Mouse (Mus musculus) 3T3-L1 (cell line): ENCODE data around the gene Golga3.

ENCODE experiments used
- DNase-seq: peaks from one replicate; pipeline ENCODE4 v3.0.0-alpha.2; 2015; ENCODE audit warnings: low read depth, low spot score

Gene Golga3

GRCm38 (mm10) chr5:110176362-110177020 lies at the start of gene Golga3:
Golga3 (plus strand) TSS chr5:110176701.
- peak; percentile 94 for DNase-seq

- DNase-seq, result peak; percentile 96
Measured at GRCm38 (mm10) chr5:110135293-110136086, 41.0 kb upstream of the Golga3 start, which contains the start of gene Chfr. Chfr (plus strand) TSS chr5:110135842.

- DNase-seq, result no peak
Measured at GRCm38 (mm10) chr5:110136087-110136464, 40.4 kb upstream of the Golga3 start.

- DNase-seq, result no peak
Measured at GRCm38 (mm10) chr5:110137816-110138215, 38.7 kb upstream of the Golga3 start.

GRCm38 (mm10) chr5:110139325-110139724 lies 37.2 kb upstream of the Golga3 start:
- no peak for DNase-seq

- DNase-seq, result no peak
Measured at GRCm38 (mm10) chr5:110140424-110140823, 36.1 kb upstream of the Golga3 start.

- peak; percentile 92 for DNase-seq
Measured at GRCm38 (mm10) chr5:110142309-110142708, 34.2 kb upstream of the Golga3 start.

- DNase-seq, result peak; percentile 63
Measured at GRCm38 (mm10) chr5:110143007-110143406, 33.5 kb upstream of the Golga3 start.

GRCm38 (mm10) chr5:110169374-110169773 lies 7.1 kb upstream of the Golga3 start:
- no peak for DNase-seq

GRCm38 (mm10) chr5:110177021-110177420 lies 520 bp downstream of the Golga3 start:
- peak; percentile 38 for DNase-seq

GRCm38 (mm10) chr5:110178628-110179027 lies 2.1 kb downstream of the Golga3 start:
- DNase-seq, result no peak

- peak; percentile 52 for DNase-seq
Measured at GRCm38 (mm10) chr5:110181716-110182115, 5.2 kb downstream of the Golga3 start.

GRCm38 (mm10) chr5:110203164-110203895 lies 26.8 kb downstream of the Golga3 start:
- DNase-seq, result peak; percentile 32

- peak; percentile 30 for DNase-seq
Measured at GRCm38 (mm10) chr5:110204777-110205176, 28.3 kb downstream of the Golga3 start.

- DNase-seq, result no peak
Measured at GRCm38 (mm10) chr5:110211312-110211711, 34.8 kb downstream of the Golga3 start.

GRCm38 (mm10) chr5:110216780-110217179 lies 40.3 kb downstream of the Golga3 start:
- no peak for DNase-seq

- peak; percentile 49 for DNase-seq
Measured at GRCm38 (mm10) chr5:110220331-110220730, 43.8 kb downstream of the Golga3 start.

GRCm38 (mm10) chr5:110222757-110223156 lies 46.3 kb downstream of the Golga3 start:
- DNase-seq, result no peak

- DNase-seq, result no peak
Measured at GRCm38 (mm10) chr5:110225056-110225455, 48.6 kb downstream of the Golga3 start.

GRCm38 (mm10) chr5:110227336-110227883 lies 50.9 kb downstream of the Golga3 start:
- DNase-seq, result no peak

GRCm38 (mm10) chr5:110230401-110230779 lies 53.9 kb downstream of the Golga3 start:
- no peak for DNase-seq
